Mouse (Mus musculus) thymus, adult 2 months (tissue): Measurements from ENCODE around the gene Rnf130.

Experiments
- CTCF ChIP-seq: fragments of 200-500 bp; IDR thresholded peaks from 2 replicates; pipeline ENCODE4 v1.5.1; 2012; ENCODE audit warnings: mild to moderate bottlenecking, control low read depth, low read length, moderate library complexity, borderline replicate concordance; ENCODE audit not compliant: control insufficient read depth, poor library complexity, insufficient read depth; ENCODE audit errors: extremely low read depth
- POLR2A ChIP-seq: fragments of 200-500 bp; IDR thresholded peaks from 2 replicates; pipeline ENCODE4 v1.6.1; 2012; ENCODE audit warnings: mild to moderate bottlenecking, low read length, control low read depth, moderate library complexity; ENCODE audit not compliant: control insufficient read depth, poor library complexity, insufficient read depth; ENCODE audit errors: extremely low read depth

DNA sequence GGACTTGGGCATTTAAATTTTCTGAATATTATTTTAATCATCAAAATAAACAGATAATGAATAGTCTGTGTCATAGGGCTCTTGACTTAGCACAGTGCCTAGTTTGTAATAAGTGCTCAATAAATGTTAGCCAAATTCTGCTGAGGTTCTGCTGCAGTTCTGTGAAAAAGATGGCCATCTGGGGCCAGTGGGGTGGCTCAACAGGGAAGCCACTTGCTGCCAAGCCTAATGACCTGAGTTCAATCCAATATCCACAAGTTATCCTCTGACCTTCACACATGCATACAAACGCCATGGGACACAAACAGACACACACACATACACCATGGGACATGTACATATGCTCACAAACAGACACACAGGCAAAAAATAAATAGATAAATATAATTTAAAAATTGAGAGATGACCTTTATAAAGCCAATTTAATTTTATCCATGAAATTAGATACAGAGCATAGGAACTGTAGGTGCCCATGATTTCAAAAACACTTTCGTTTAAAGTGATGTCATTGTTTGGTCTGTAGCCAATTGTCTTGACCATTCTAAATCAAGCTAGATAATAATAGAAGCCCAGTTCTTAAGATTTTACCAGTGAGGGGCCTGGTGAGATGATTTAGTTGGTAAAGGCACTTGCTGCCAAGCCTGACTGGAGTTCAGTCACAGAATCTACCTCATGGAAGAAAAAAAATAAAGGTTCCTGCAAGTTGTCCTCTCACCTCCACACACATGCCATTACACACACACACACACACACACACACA, 75.6 kb downstream of the Rnf130 start:
- no peak for TF ChIP-seq CTCF
- no peak for TF ChIP-seq POLR2A
